Mouse (Mus musculus) thymus, postnatal 0 days (tissue): ENCODE data around the gene Nr1d1. TPM values are rescaled to one million over a fixed set of nuclear protein-coding genes. Genes with fewer than 3 reads are reported as not detected.
"Not testable (repeated sequence)": the region's sequence is repeated elsewhere in the genome, so short reads cannot be mapped to it uniquely, and the experiment has no call there.

Experiments used
- DNase-seq: peaks from one replicate; pipeline ENCODE4 v3.0.0-alpha.2; 2015; ENCODE audit warnings: low spot score
- polyA plus RNA-seq: library from polyadenylated mRNA; unstranded; fragments of >200 nt; fragmentation: Nextera tagmentation; extraction: Ambion mirVana; gene quantifications from 2 replicates; pipeline ENCODE4 v1.2.1, GENCODE M21; 2015

Gene Nr1d1
- polyA plus RNA-seq, 1 experiment from 2014 or later, result 3.0 TPM

GRCm38 (mm10) chr11:98738925-98739324, 36.2 kb downstream of the Nr1d1 start:
- DNase-seq, result no peak

GRCm38 (mm10) chr11:98738428-98738911, 36.7 kb downstream of the Nr1d1 start:
- DNase-seq, result no peak

- DNase-seq, result not testable (repeated sequence)
Observed at GRCm38 (mm10) chr11:98737220-98737619, 37.9 kb downstream of the Nr1d1 start.

GRCm38 (mm10) chr11:98736176-98736575, 39.0 kb downstream of the Nr1d1 start:
- no peak for DNase-seq

GRCm38 (mm10) chr11:98735111-98735510, 40.0 kb downstream of the Nr1d1 start:
- no peak for DNase-seq

- DNase-seq, result no peak
Observed at GRCm38 (mm10) chr11:98734020-98734419, 41.1 kb downstream of the Nr1d1 start.

GRCm38 (mm10) chr11:98731134-98731533, 44.0 kb downstream of the Nr1d1 start:
- no peak for DNase-seq

- no peak for DNase-seq
Observed at GRCm38 (mm10) chr11:98730727-98731126, 44.4 kb downstream of the Nr1d1 start.

GRCm38 (mm10) chr11:98729119-98729588, 46.0 kb downstream of the Nr1d1 start, which contains the start of gene Med24:
Gene Med24 (minus strand): TSS chr11:98729435.
- peak; percentile 89 for DNase-seq

- no peak for DNase-seq
Observed at GRCm38 (mm10) chr11:98725926-98726506, 49.1 kb downstream of the Nr1d1 start.

GRCm38 (mm10) chr11:98723098-98723497, 52.0 kb downstream of the Nr1d1 start:
- no peak for DNase-seq

- no peak for DNase-seq
Observed at GRCm38 (mm10) chr11:98721458-98722226, 53.5 kb downstream of the Nr1d1 start.

- no peak for DNase-seq
Observed at GRCm38 (mm10) chr11:98720756-98721155, 54.4 kb downstream of the Nr1d1 start.

Other genes starting within 250 kb of the Nr1d1 start
- gene Ikzf3, start 229.3 kb downstream of the Nr1d1 start, polyA plus RNA-seq, result 42.6 and 59.5 TPM in 2 replicates
- gene Zpbp2, start 224.2 kb downstream of the Nr1d1 start, polyA plus RNA-seq, result 2.3 and 2.4 TPM in 2 replicates
- gene Ormdl3, start 188.0 kb downstream of the Nr1d1 start, polyA plus RNA-seq, result 37.6 and 38.5 TPM in 2 replicates
- not detected in 2 replicates for gene Lrrc3c, start 177.0 kb downstream of the Nr1d1 start, polyA plus RNA-seq
- 0.78 and 1.1 TPM in 2 replicates for gene Gm12355, start 149.7 kb downstream of the Nr1d1 start, polyA plus RNA-seq
- gene Gsdma3, start 149.0 kb downstream of the Nr1d1 start, polyA plus RNA-seq, result 0.26 and 0.42 TPM in 2 replicates
- gene Gsdma2, start 128.6 kb downstream of the Nr1d1 start, polyA plus RNA-seq, result 0.65 and 1.1 TPM in 2 replicates
- gene Gsdma, start 111.0 kb downstream of the Nr1d1 start, polyA plus RNA-seq, result 0.49 and 0.80 TPM in 2 replicates
- 211 and 224 TPM in 2 replicates for gene Psmd3, start 92.8 kb downstream of the Nr1d1 start, polyA plus RNA-seq
- not detected in 2 replicates for gene Csf3, start 74.1 kb downstream of the Nr1d1 start, polyA plus RNA-seq
- gene Med24, start 45.9 kb downstream of the Nr1d1 start, polyA plus RNA-seq, result 48.3 and 48.5 TPM in 2 replicates
- 7.3 and 9.1 TPM in 2 replicates for gene Thra, start 34.7 kb downstream of the Nr1d1 start, polyA plus RNA-seq
- 14.4 and 20.4 TPM in 2 replicates for gene Msl1, start 20.2 kb upstream of the Nr1d1 start, polyA plus RNA-seq
- 21.8 and 23.8 TPM in 2 replicates for gene Casc3, start 29.6 kb upstream of the Nr1d1 start, polyA plus RNA-seq
- 0.86 and 1.1 TPM in 2 replicates for gene Rapgefl1, start 61.5 kb upstream of the Nr1d1 start, polyA plus RNA-seq
- gene Wipf2, start 88.3 kb upstream of the Nr1d1 start, polyA plus RNA-seq, result 5.6 and 7.5 TPM in 2 replicates
- gene Cdc6, start 132.5 kb upstream of the Nr1d1 start, polyA plus RNA-seq, result 40.6 and 53.2 TPM in 2 replicates
- gene Rara, start 152.5 kb upstream of the Nr1d1 start, polyA plus RNA-seq, result 40.4 and 41.0 TPM in 2 replicates
- gene Gjd3, start 207.7 kb upstream of the Nr1d1 start, polyA plus RNA-seq, result 0.27 and 0.51 TPM in 2 replicates
- gene Top2a, start 248.9 kb upstream of the Nr1d1 start, polyA plus RNA-seq, result 298 and 329 TPM in 2 replicates